Mouse (Mus musculus): Measurements from ENCODE around the gene Exosc1. TPM values are rescaled to one million over a fixed set of nuclear protein-coding genes. Genes with fewer than 3 reads are reported as not detected.
"Not testable (repeated sequence)": the region's sequence is repeated elsewhere in the genome, so short reads cannot be mapped to it uniquely, and the experiment has no call there.

Exosc1 gene
- 10 to 100 TPM; 18.2 to 20.1 TPM for total RNA-seq (2021)
- long read RNA-seq, experiment 1, transcript Exosc1-201 (8 exons, 1,018 nt) = major isoform, 12 of 17 reads
- long read RNA-seq, experiment 1, partial matches to known transcripts = 2 of 17 reads
- long read RNA-seq, experiment 1, other reads (novel, unspliced or antisense) = 3 of 17 reads
- long read RNA-seq, experiment 2, transcript Exosc1-201 (8 exons, 1,018 nt) = major isoform, 19 of 21 reads
- long read RNA-seq, experiment 2, partial matches to known transcripts = 0 of 21 reads
- long read RNA-seq, experiment 2, other reads (novel, unspliced or antisense) = 2 of 21 reads

DNA sequence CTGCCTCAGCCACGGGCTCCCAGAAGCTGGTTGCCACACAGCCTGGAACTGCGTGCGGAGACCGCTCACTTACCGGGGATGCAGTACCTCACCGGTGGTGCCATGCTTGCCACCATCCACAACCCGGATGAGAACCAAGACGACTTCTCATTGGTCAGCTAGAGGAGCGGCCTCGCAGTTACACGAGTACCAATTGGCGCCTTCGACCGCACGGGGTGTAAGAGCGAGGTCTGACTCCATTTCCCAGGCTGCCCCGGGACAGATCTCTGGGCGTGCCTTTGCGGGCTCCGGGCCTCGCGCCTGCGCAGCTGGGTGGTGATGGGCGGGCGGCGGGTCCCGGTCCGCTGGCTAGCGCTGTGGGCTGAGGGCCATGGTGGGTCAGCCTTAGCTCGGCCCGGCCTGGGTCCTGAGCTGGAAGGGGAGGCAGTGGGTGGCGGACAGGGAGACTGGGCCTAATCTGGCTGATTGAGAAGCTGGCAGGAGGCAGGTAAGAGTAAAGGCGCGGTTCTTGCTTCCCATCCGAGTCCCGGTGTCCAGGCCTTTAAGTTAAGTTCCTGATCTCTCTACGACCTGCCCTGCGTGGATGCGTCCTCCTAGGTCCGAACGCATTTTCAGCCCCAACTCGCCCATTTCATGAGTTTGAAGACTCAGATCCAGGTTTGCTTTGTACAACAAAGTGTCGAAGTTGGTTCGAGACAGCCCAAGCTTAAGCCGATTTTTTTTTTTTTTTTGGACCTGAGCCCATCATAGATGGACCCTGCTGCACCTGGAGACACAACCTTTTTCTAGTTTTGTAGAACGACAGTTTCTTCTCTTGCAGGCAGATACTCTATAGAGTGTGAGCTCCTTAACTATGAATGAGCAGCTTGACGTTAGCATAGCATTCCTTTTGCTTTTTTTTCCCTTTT is at the start of gene Exosc1, which contains the start of gene Zdhhc16:
Exosc1 (minus strand) TSS at position 245 of the 908 bp plus-strand sequence.
Zdhhc16 (plus strand) TSS at position 302 of the 908 bp plus-strand sequence.
- DNase-seq = peak; percentile 97

DNA sequence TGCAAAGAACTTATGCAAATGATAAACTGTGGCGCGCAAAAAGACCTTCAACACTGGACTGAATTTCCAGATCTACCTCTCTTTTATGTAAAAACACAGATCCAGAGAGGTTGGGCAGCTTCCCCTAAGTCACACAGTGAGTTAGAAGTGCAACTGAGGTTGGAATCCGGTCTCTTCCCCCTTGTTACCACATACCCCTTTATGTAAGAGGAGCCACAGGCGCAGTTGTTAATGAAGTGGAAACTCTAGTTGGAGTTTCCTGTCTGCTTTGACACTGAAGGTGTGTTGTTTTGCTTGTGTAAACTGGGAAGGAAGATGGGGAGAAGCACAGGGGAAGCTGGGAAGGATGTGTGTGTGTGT is 49.5 kb upstream of the Exosc1 start:
- no peak for DNase-seq

DNA sequence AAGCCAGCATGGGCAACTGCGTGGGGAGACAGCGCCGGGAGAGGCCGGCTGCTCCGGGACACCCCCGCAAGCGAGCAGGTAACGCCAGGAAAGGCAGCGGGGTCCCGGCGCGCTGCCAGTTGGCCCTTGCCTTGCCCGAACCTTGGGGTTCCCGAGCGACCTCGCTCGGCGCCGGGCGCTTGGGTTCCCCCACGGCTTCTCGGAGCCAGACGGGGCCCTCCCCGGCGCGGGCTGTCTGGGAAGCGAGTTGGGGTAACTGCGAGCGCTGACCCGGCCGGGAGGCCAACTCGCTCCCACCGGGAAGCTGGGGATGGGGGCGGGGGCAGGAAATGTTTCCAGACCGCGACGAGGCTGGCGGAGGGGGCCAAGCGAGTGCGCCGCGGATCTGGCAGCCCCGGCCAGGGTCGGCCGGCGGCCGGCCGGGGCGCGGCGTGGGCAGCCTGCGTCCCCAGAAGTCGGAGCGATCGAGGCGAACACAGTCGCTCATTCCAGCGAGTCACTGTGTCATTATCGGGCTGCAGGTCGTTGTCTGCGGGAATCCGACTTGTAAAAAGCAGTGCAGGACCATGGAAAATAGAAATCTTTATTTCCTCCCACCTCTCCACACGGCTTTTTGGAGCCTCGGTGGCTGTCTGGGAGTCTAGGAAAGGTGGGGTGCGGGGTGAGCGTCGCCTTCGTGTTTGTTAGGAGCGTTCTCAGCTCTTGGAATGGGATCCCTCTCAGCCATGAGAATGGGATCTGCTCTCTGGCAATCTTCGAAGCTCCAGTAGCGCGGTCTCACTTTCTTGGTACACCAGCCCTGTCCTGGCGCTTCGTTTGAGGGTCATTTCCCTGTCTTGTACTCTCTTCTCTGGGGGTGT is 48.9 kb upstream of the Exosc1 start:
- peak; percentile 76 for DNase-seq

DNA sequence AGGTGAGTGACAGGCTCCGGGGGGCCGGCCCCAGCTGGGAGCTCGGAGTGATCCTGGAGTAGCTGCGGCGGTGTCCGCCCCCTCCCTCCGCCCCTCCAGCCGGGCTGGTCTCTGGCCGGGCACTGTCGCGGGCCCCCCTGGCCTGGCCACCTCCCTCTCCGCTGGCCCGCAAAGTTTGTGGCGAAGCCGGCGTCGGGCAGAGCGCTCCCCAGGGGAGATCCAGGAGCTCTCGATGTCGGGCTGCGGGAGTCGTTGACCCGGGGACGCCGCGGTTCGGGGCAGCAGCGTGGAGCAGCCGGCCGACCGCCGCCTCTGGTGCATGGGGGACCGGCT is 48.3 kb upstream of the Exosc1 start, which contains the start of gene Ubtd1:
Ubtd1 (plus strand) TSS at position 169 of the 333 bp plus-strand sequence.
- DNase-seq = no peak

DNA sequence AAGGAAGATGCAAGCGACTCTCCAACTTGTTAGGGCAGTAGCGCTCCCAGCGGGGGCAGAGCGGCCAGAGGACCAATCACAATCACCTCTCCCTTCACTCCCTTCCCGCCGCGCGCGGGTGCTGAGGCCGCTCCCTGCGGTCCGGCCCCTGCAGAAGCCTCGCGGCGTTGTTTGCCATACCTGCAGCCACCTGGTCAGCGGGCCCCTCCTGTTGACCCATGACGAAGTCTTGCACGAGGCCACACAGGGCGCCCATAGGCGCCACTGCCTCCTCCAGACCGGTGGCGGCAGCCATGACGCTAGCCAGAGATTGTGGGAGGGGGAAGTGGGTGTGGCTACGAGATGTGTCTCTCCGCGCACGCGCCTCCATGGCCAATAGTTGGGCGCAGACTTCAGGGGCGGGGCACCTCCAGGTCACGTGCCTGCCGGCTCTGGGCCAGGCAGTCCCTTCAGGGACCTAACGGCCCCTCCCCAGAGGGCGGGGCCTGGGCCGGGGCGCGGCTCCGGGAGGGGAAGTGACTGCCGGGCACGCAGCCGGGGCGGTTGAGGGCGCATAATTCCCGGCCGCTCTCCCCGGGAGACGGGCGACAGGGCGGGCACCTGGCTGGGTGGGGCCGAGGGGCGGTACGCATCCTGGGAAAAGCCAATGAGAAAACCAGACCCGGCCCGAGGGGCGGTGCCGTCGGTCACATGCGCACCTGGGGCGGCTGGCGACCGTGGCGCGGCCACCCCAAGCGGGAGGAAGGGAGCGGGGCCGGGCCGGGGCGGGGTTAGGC is 47.8 kb upstream of the Exosc1 start, which contains the start of gene Mms19:
Mms19 (minus strand) TSS at position 339 of the 776 bp plus-strand sequence.
- DNase-seq = peak; percentile 98

DNA sequence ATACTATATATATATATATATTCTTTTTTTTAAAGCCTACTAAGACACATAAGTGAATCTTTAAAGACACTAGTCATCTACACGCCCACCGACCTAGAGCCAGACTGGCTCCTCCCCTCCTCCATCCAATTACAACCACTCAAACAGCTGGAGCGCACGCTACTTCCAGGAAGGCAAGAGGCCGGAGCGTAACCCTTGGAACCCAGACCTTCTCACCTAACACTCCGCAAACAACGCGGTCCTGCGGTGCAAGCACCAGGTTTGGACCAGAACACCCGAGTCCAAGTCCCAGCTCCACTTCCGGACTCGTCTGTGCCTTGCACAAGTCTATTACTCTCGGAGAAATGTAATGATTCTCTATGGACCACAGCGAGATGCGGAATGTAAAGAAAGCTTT is 47.2 kb upstream of the Exosc1 start:
- DNase-seq = peak; percentile 26

DNA sequence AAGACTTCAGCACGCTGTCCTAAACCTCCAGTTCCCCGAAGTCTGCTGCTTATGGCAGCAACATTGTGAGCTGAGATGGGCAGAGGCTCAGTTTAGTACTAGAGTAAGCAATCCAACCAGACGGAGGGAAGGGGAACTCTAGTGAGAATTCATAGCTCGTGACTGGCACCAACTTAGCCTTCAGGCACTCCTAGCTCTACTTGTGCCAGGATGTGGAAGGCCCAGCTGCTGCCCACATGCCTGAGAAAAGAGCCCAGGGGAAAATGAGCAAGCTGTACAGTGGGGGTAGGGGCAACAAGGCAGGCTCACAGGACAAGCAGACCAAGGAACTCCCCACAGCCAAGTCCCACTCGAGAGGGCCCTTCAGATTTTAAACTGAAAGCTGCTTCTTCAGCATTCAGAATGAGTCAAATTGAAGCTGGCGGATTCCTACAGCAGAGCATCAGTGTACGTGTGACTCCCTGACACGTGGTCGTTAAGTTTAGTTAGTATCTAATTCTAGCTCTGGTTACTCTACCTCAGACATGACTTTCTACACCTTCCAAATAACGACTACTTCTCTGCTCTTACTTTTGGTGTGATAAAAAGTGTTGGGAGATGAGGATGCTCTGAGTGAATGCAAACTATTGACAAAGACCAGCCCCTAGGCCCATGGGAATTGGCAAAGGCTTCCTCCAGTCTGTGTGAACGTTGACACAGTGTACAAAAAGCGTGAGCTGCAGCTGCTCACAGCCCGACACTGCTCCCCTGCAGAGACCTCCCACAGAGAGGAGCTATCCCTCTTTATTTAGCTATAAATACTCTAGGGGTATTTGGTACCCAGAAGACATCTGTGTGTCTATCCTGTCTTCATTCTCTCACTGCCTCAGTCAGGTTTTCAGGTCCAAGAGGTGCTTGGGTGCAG is 40.9 kb upstream of the Exosc1 start:
- DNase-seq = no peak

DNA sequence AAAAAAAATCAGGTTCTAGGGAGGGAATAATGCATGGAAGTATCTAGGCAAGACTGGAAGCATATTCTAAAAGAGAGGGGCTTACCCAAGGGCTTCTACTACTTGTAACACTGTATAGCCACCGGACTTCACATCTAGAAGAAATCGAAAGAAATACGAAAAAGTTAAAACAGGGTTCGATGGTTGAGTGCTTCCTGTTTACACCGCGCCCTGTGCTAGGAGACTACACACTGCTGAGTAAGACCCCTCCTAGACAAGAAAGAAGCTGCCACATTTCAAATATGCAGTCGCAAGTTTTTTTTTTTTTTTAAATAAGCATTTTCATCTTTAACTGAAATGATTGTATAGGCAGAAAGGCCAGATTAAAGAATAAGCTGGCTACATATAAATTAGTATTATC is 36.4 kb upstream of the Exosc1 start:
- no peak for DNase-seq

DNA sequence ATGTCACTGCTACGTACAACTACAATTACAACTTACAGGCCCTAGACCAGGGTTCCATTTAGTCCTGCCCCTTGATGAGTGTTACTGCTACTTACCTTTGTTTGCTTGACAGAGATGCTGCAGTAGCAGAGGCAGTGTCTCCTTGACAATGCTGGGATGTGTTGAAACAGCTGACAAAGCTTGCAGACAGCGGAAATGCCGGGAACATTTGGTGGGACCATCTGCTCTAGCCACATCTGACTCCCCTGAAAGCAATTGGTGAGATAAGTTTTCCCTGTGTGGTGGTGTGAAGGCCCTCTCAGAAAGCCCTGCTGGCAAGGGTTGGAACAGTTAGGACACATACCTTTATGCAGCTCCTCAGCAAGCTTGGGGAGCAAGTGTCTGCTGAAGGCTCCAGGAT is 20.4 kb upstream of the Exosc1 start:
- no peak for DNase-seq

DNA sequence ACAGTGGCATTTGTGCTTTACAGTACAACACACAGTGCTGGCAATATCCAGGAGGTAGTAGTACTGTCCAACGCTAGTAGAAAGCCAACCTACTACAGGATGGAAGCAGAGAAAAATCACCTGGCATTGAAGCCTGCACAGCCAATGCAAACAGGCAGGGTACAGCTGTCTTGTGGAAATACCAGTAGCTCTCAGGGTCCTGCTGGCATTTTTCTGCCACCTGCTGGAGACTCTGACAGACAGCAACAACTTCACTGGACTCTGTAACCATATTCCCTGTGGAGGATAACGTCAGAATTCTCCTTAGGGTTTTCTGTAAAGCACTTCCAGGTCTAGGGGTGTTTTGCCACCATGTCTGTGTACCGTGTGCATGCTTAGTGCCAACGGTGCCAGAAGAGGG is 19.1 kb upstream of the Exosc1 start:
- DNase-seq = no peak

DNA sequence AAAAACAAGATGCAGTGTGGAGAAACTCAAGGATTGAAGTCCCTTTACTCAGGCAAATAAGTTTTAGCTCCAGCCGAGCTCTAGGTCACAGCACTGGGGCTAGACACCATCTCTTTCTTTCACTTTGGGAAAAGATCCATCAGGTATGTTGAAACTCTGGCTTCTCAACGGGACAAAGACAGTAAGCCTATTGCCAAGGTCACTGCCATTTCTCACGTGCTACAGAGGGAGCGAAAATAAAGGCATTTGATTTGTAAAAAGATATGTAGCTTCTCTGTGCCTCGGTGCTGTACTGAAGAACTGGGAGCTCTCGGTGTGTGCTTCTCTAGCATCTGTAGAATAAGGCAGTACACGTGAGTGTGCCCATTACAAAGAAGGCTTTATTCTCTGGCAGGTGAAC is 10.6 kb upstream of the Exosc1 start:
- DNase-seq = no peak

DNA sequence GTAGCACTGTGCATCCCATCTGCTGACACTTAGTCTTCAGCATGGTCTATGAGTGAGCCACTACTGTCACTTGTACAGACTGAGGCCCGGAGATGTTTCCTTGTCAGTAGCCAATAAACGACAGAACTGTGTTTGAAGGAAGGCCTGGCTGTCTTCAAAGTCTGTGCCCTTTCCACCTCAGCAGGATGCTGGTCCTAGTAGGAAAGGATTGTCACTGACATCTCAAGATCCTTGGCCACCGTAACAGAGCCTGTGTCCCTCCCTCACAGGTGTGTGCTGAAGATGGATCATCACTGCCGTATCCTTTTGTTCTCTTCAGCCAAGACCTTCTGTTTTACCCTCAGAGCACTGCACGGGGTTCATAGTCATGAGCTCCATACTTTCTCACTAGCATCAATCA is 5.3 kb upstream of the Exosc1 start:
- no peak for DNase-seq

DNA sequence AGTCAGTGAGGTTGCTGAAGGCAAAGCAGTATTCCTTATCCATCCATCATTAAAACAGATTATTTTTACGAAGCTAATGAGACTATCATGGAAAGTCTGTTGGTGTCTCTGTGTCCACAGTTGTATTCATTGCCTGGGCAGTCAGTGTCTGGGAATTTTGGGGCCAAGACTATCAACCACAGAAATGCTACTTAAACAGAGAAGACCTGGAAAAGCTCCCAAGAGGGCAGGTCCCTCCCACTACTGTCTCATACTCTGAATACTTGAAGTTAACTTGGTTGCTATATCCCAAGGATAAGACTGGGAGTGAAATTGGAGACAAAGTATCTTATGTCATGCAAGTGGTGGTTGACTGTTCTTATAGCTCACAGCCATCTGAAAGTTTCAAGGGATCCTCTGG is 2.7 kb upstream of the Exosc1 start:
- DNase-seq = no peak

DNA sequence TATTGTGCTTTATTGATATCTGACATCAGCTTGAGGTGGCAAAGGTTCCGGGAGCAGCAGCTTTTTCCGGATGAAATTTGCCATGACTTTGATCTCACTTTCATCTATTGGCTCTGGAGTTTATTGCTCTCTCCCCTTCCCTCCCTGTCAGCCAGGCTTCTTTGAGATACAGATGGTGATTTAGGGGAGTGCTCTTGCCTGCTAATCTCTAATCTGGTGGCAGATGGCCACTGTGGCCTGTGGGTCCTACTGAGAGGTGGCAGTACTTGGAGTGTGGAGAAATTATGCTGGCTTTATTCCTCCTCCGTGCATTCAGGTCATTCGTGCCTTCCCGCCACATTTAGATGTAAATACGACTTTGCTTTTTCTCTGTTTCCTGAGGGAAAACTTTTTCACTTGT is 901 bp upstream of the Exosc1 start:
- DNase-seq = no peak

DNA sequence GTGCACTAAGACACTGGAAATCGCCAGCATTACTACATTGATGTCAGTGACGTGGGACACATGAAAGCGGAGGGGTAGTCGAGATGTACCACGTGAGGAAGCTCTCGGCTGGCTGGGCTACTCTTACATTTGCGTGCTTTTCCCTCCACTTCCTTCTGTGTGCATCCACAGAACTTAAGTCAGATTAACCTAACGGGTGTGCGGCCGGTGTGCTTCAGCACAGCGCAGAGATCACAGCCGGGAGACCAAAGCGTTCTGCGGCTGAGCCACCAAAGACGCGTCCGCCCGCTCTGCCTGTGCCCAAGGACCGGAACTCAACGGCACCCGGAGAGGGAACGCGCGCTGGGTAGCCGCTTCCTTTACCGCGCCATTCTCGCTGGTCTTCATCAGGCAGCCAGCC is 537 bp downstream of the Exosc1 start:
- DNase-seq = no peak

DNA sequence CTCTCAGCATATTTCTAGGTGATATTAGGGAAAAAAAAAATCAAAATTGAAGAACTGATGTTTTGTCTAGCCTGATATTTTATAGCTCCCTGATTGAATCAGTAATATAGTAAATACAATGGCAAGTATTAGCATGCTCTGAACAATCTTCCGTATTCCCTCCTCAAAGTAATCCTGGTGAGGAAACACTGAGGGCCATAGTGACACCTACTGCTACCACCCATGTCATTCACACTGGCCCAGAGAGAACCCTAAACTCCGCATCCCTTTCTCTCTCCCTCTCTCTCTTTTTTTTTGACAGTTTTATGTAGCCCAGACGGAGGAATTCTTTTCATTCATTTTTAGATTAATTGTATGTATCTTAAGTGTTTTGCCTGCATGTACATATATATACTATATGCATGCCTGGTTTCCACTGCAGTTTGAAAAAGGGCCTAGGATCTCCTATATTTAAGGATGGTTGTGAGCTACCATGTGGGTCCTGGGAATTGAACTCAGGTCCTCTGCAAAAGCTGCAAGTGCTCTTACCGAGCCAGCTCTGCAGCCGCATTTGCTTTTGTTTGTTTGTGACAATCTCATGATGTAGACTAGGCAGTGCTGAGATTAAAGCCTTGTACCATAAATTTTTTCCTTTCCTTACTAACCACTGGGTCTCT is 12.7 kb downstream of the Exosc1 start:
- no peak for DNase-seq

DNA sequence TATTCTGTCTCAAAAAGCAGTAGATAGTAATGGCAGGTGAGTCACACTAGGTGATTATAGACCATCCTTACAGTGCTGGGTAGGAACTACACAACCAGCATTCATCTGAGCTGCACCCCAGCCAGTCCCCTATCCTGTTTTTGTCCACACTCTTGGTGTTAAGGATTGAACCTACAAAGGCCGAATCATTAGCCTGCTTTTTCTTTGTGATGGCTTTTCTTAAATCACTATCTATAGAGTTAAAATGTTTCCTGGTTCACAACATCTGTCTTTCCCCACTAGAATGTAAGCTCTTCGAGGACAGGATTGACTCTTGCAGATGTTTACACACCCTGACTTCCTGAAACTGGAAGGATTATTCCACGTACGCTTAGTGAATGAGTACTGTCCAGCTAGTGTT is 13.8 kb downstream of the Exosc1 start:
- DNase-seq = no peak

DNA sequence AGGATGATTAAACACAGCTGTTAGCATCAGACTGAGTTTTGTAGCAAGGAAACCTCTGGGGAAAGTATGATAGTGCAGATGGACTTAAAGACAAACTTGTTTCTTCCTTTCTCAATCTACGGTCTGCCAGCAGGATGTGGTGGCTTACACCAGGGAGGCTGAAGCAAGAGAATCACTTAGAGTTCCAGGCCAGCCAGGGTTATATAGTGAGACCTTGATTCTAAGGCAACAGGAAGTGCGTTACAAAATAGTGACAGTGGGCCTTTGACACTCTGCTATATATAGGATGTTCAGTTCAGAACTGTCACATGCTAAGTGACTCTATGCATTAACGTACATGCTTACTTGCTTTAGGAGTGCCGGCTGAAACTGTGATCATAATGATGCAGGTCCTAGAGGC is 16.4 kb downstream of the Exosc1 start:
- no peak for DNase-seq

DNA sequence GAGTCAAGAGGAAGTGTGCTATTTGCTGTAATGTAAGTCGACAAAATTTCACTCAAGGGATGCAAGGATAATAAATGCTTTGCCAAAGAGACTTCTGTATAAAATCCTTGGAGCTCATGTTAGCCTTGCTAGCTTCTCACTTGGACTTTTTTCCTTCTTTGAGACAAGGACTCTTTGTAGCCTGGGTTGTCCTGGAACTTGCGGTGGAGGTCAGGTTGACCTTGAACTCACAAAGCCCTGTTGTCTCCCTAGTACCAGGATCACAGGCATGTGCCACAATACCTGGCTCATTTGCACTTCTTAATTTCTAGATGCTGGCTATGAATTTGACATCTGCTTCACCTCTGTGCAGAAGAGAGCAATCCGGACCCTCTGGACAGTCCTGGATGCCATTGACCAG is 17.9 kb downstream of the Exosc1 start:
- no peak for DNase-seq

DNA sequence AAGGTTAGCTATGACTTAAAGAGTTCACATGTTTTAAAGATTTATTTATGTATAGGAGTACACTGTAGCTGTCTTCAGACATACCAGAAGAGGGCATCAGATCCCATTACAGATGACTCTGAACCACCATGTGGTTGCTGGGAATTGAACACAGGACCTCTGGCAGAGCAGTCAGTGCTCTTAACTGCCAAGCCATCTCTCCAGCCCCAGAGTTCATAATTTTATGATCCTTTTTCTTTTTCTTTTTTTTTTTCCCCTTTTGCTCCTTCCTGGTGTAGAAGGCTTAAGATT is 18.7 kb downstream of the Exosc1 start:
- DNase-seq = not testable (repeated sequence)

Data from gastrocnemius, postnatal 10 days (tissue).